Mouse (Mus musculus) spleen, adult 2 months (tissue): ENCODE data around the gene Etnk2.

ENCODE experiments used
- CTCF ChIP-seq: fragments of 200-500 bp; IDR thresholded peaks from 2 replicates; pipeline ENCODE4 v1.5.1; 2011; ENCODE audit warnings: mild to moderate bottlenecking, inconsistent platforms; ENCODE audit not compliant: insufficient read depth, insufficient read length, insufficient replicate concordance; ENCODE audit errors: extremely low read depth
- POLR2A ChIP-seq: fragments of 200-500 bp; IDR thresholded peaks from 2 replicates; pipeline ENCODE4 v1.6.1; 2011; ENCODE audit warnings: low read depth, low read length, inconsistent platforms

GRCm38 (mm10) chr1:133382552-133383155, 19.3 kb downstream of the Etnk2 start:
- TF ChIP-seq CTCF (no peak), POLR2A (no peak)
